35 mouse cellular contexts compared by ENCODE assay signal in genomic region chr13:51991339-51991738, GRCm38 (mm10).
"Had no signal": no experiment of that assay in that cellular context is flagged by ENCODE, and none has a peak within 500 bp of the region (broad histone marks: within the 10 kb centered on the region; RNA-seq: fewer than 3 reads in every experiment).

No protein-coding gene starts in this region.

- H3K4me3 ChIP-seq: heart, embryonic 10.5 days; heart, embryonic 12.5 days; heart, embryonic 13.5 days; heart, embryonic 15.5 days; hindbrain, embryonic 10.5 days; hindbrain, embryonic 12.5 days; hindbrain, embryonic 13.5 days; hindbrain, embryonic 15.5 days; intestine, embryonic 15.5 days; kidney, embryonic 15.5 days; layer of hippocampus, adult 2 months had no signal

- H3K4me2 ChIP-seq: heart, embryonic 11.5 days; heart, embryonic 12.5 days; heart, embryonic 13.5 days; heart, embryonic 15.5 days; hindbrain, embryonic 12.5 days; hindbrain, embryonic 13.5 days; hindbrain, embryonic 14.5 days; hindbrain, embryonic 15.5 days; intestine, embryonic 15.5 days; kidney, embryonic 15.5 days had no signal

- H3K27ac ChIP-seq: heart, embryonic 10.5 days; heart, embryonic 13.5 days; heart, embryonic 15.5 days; hindbrain, embryonic 10.5 days; hindbrain, embryonic 12.5 days; hindbrain, embryonic 13.5 days; hindbrain, embryonic 14.5 days; hindbrain, embryonic 15.5 days; hindbrain, postnatal 0 days; intestine, embryonic 15.5 days; kidney, embryonic 15.5 days; kidney, postnatal 0 days; layer of hippocampus, adult 2 months had no signal

- ATAC-seq: hindbrain, embryonic 16.5 days; hindbrain, postnatal 0 days; inflammation-experienced regulatory T-cells, adult 6 months; intestine, embryonic 15.5 days; intestine, embryonic 16.5 days; intestine, postnatal 0 days had no signal

- H3K9ac ChIP-seq: heart, embryonic 12.5 days; heart, embryonic 13.5 days; heart, embryonic 15.5 days; hindbrain, embryonic 12.5 days; hindbrain, embryonic 13.5 days; hindbrain, embryonic 14.5 days; hindbrain, embryonic 15.5 days; intestine, embryonic 15.5 days; kidney, embryonic 15.5 days had no signal

- H3K36me3 ChIP-seq: heart, embryonic 10.5 days; heart, embryonic 12.5 days; heart, embryonic 13.5 days; heart, embryonic 15.5 days; hindbrain, embryonic 10.5 days; hindbrain, embryonic 12.5 days; hindbrain, embryonic 13.5 days; hindbrain, embryonic 15.5 days; intestine, embryonic 15.5 days; kidney, embryonic 15.5 days had no signal

- H3K27me3 ChIP-seq: heart, embryonic 12.5 days; heart, embryonic 13.5 days; heart, embryonic 15.5 days; hindbrain, embryonic 12.5 days; hindbrain, embryonic 13.5 days; hindbrain, embryonic 15.5 days; intestine, embryonic 15.5 days; kidney, embryonic 15.5 days had no signal

- H3K9me3 ChIP-seq: heart, embryonic 10.5 days; heart, embryonic 12.5 days; heart, embryonic 13.5 days; heart, embryonic 15.5 days; hindbrain, embryonic 10.5 days; hindbrain, embryonic 12.5 days; hindbrain, embryonic 13.5 days; hindbrain, embryonic 15.5 days; intestine, embryonic 15.5 days; kidney, embryonic 15.5 days had no signal

- DNase-seq: heart, postnatal 10 days; heart, postnatal 14 days; heart, postnatal 36 days; heart, postnatal 4 days; kidney, adult 11 months; kidney, adult 18-20 months; kidney, adult 2 months; kidney, adult 8-10 months; kidney, adult 9 months; kidney, postnatal 10 days; kidney, postnatal 14 days; kidney, postnatal 25 days; kidney, postnatal 36 days; kidney, postnatal 4 days; layer of hippocampus, adult 9-11 months; layer of hippocampus, postnatal 36 days had no signal

- H3K4me1 ChIP-seq: heart, embryonic 12.5 days; heart, embryonic 15.5 days; hindbrain, embryonic 12.5 days; hindbrain, embryonic 13.5 days; hindbrain, embryonic 15.5 days; intestine, embryonic 15.5 days; kidney, embryonic 15.5 days had no signal
